Mouse (Mus musculus): Measurements from ENCODE around the gene Stil.

The Stil gene

GRCm38 (mm10) chr4:115079821-115080349 lies 79.9 kb downstream of the Stil start:
- DNase-seq (ENCODE audit: low read depth): no peak

- no peak for DNase-seq (ENCODE audit: low read depth)
Measured at GRCm38 (mm10) chr4:115083031-115083430, 83.1 kb downstream of the Stil start.

- peak; percentile 78 for DNase-seq (ENCODE audit: low read depth)
Measured at GRCm38 (mm10) chr4:115085522-115086095, 85.7 kb downstream of the Stil start.

GRCm38 (mm10) chr4:115086257-115086656 lies 86.3 kb downstream of the Stil start:
- no peak for DNase-seq (ENCODE audit: low read depth)

- DNase-seq (ENCODE audit: low read depth): no peak
Measured at GRCm38 (mm10) chr4:115086763-115087415, 86.9 kb downstream of the Stil start.

GRCm38 (mm10) chr4:115088611-115089338 lies 88.8 kb downstream of the Stil start, which contains the start of gene Pdzk1ip1:
Gene Pdzk1ip1 (plus strand): TSS chr4:115088708.
- DNase-seq (ENCODE audit: low read depth): no peak

GRCm38 (mm10) chr4:115090592-115090991 lies 90.6 kb downstream of the Stil start:
- DNase-seq (ENCODE audit: low read depth): no peak

- no peak for DNase-seq (ENCODE audit: low read depth)
Measured at GRCm38 (mm10) chr4:115091806-115092205, 91.8 kb downstream of the Stil start.

Data from naive thymus-derived CD4-positive, alpha-beta T cell, adult 2 months (primary cell).